Mouse (Mus musculus): ENCODE measurements around the gene Slc35f4. TPM values are rescaled to one million over a fixed set of nuclear protein-coding genes. Genes with fewer than 3 reads are reported as not detected.

Gene Slc35f4
- polyA plus RNA-seq, 1 experiment from 2014 or later, result 1.1 TPM

- 80% methylated on average over 2 of the region's 2 CpGs for WGBS
- no peak overlapping the region for H3K9ac ChIP-seq (ENCODE audit: low read length)
- H3K4me1 ChIP-seq (ENCODE audit: control insufficient read depth, insufficient read depth, low read length), result no peaks in the 10 kb centered on the region
- DNase-seq (ENCODE audit: low spot score) (no peak), ATAC-seq (ENCODE audit: insufficient read depth, low FRiP score, low TSS enrichment) (no peak)
- no peak overlapping the region for H3K4me2 ChIP-seq (ENCODE audit: low read depth)
- H3K9me3 ChIP-seq (ENCODE audit: control insufficient read depth, low read length), result no peaks in the 10 kb centered on the region
- H3K27ac ChIP-seq (ENCODE audit: low read depth, low read length), result no peak overlapping the region
- H3K4me3 ChIP-seq (ENCODE audit: low read depth, low read length), result no peak overlapping the region
- H3K27me3 ChIP-seq (ENCODE audit: control insufficient read depth, insufficient read depth, low read length), result no peaks in the 10 kb centered on the region
- H3K36me3 ChIP-seq (ENCODE audit: control insufficient read depth, insufficient read depth, low read length), result no peaks in the 10 kb centered on the region
These were observed 192.0 kb downstream of the Slc35f4 start for GRCm38 (mm10) chr14:49333841-49334240.

- Histone ChIP-seq H3K9me3 (ENCODE audit: control insufficient read depth, low read length) (no peaks in the 10 kb centered on the region), H3K27ac (ENCODE audit: low read depth, low read length) (no peak overlapping the region), H3K4me1 (ENCODE audit: control insufficient read depth, insufficient read depth, low read length) (no peaks in the 10 kb centered on the region), H3K4me2 (ENCODE audit: low read depth) (no peak overlapping the region), H3K27me3 (ENCODE audit: control insufficient read depth, insufficient read depth, low read length) (no peaks in the 10 kb centered on the region), H3K36me3 (ENCODE audit: control insufficient read depth, insufficient read depth, low read length) (no peaks in the 10 kb centered on the region), H3K9ac (ENCODE audit: low read length) (no peak overlapping the region), H3K4me3 (ENCODE audit: low read depth, low read length) (no peak overlapping the region)
- WGBS, result 27% methylated on average over 5 of the region's 5 CpGs
- no peak for DNase-seq (ENCODE audit: low spot score)
- no peak for ATAC-seq (ENCODE audit: insufficient read depth, low FRiP score, low TSS enrichment)
These were observed 209.4 kb downstream of the Slc35f4 start for GRCm38 (mm10) chr14:49316493-49316894.

GRCm38 (mm10) chr14:49313981-49314380 lies 211.9 kb downstream of the Slc35f4 start:
- Histone ChIP-seq H3K4me3 (ENCODE audit: low read depth, low read length) (no peak overlapping the region), H3K4me1 (ENCODE audit: control insufficient read depth, insufficient read depth, low read length) (no peaks in the 10 kb centered on the region), H3K9me3 (ENCODE audit: control insufficient read depth, low read length) (no peaks in the 10 kb centered on the region), H3K27ac (ENCODE audit: low read depth, low read length) (no peak overlapping the region), H3K36me3 (ENCODE audit: control insufficient read depth, insufficient read depth, low read length) (no peaks in the 10 kb centered on the region), H3K27me3 (ENCODE audit: control insufficient read depth, insufficient read depth, low read length) (no peaks in the 10 kb centered on the region), H3K4me2 (ENCODE audit: low read depth) (no peak overlapping the region), H3K9ac (ENCODE audit: low read length) (no peak overlapping the region)
- DNase-seq (ENCODE audit: low spot score), result no peak
- no peak for ATAC-seq (ENCODE audit: insufficient read depth, low FRiP score, low TSS enrichment)
- 65% methylated on average over 7 of the region's 7 CpGs for WGBS

GRCm38 (mm10) chr14:49313376-49313775 lies 212.5 kb downstream of the Slc35f4 start:
- 67% methylated on average over 8 of the region's 8 CpGs for WGBS
- no peak for ATAC-seq (ENCODE audit: insufficient read depth, low FRiP score, low TSS enrichment)

GRCm38 (mm10) chr14:49311548-49311947 lies 214.3 kb downstream of the Slc35f4 start:
- no peak overlapping the region for H3K9ac ChIP-seq (ENCODE audit: low read length)
- no peaks in the 10 kb centered on the region for H3K27me3 ChIP-seq (ENCODE audit: control insufficient read depth, insufficient read depth, low read length)
- H3K4me1 ChIP-seq (ENCODE audit: control insufficient read depth, insufficient read depth, low read length), result no peaks in the 10 kb centered on the region
- H3K4me3 ChIP-seq (ENCODE audit: low read depth, low read length), result no peak overlapping the region
- ATAC-seq (ENCODE audit: insufficient read depth, low FRiP score, low TSS enrichment), result no peak
- WGBS, result 77% methylated on average over 1 of the region's 1 CpGs
- H3K9me3 ChIP-seq (ENCODE audit: control insufficient read depth, low read length), result no peaks in the 10 kb centered on the region
- no peak overlapping the region for H3K4me2 ChIP-seq (ENCODE audit: low read depth)
- H3K27ac ChIP-seq (ENCODE audit: low read depth, low read length), result no peak overlapping the region
- H3K36me3 ChIP-seq (ENCODE audit: control insufficient read depth, insufficient read depth, low read length), result no peaks in the 10 kb centered on the region
- no peak for DNase-seq (ENCODE audit: low spot score)

More at GRCm38 (mm10) chr14:49313376-49313775, 212.5 kb downstream of the Slc35f4 start:
- Histone ChIP-seq H3K4me1 (ENCODE audit: control insufficient read depth, insufficient read depth, low read length) (no peaks in the 10 kb centered on the region), H3K4me2 (ENCODE audit: low read depth) (no peak overlapping the region), H3K9ac (ENCODE audit: low read length) (no peak overlapping the region), H3K27ac (ENCODE audit: low read depth, low read length) (no peak overlapping the region), H3K36me3 (ENCODE audit: control insufficient read depth, insufficient read depth, low read length) (no peaks in the 10 kb centered on the region), H3K27me3 (ENCODE audit: control insufficient read depth, insufficient read depth, low read length) (no peaks in the 10 kb centered on the region), H3K4me3 (ENCODE audit: low read depth, low read length) (no peak overlapping the region), H3K9me3 (ENCODE audit: control insufficient read depth, low read length) (no peaks in the 10 kb centered on the region)
- DNase-seq (ENCODE audit: low spot score), result no peak

GRCm38 (mm10) chr14:49311091-49311492 lies 214.8 kb downstream of the Slc35f4 start:
- Histone ChIP-seq H3K9ac (ENCODE audit: low read length) (no peak overlapping the region), H3K9me3 (ENCODE audit: control insufficient read depth, low read length) (no peaks in the 10 kb centered on the region), H3K27me3 (ENCODE audit: control insufficient read depth, insufficient read depth, low read length) (no peaks in the 10 kb centered on the region), H3K4me3 (ENCODE audit: low read depth, low read length) (no peak overlapping the region), H3K4me1 (ENCODE audit: control insufficient read depth, insufficient read depth, low read length) (no peaks in the 10 kb centered on the region), H3K36me3 (ENCODE audit: control insufficient read depth, insufficient read depth, low read length) (no peaks in the 10 kb centered on the region), H3K4me2 (ENCODE audit: low read depth) (no peak overlapping the region), H3K27ac (ENCODE audit: low read depth, low read length) (no peak overlapping the region)
- DNase-seq (ENCODE audit: low spot score), result no peak
- no peak for ATAC-seq (ENCODE audit: insufficient read depth, low FRiP score, low TSS enrichment)
- WGBS, result 68% methylated on average over 5 of the region's 5 CpGs

- H3K27ac ChIP-seq (ENCODE audit: low read depth, low read length), result no peak overlapping the region
- H3K9ac ChIP-seq (ENCODE audit: low read length), result no peak overlapping the region
- no peaks in the 10 kb centered on the region for H3K27me3 ChIP-seq (ENCODE audit: control insufficient read depth, insufficient read depth, low read length)
- no peaks in the 10 kb centered on the region for H3K4me1 ChIP-seq (ENCODE audit: control insufficient read depth, insufficient read depth, low read length)
- H3K4me3 ChIP-seq (ENCODE audit: low read depth, low read length), result no peak overlapping the region
- no peaks in the 10 kb centered on the region for H3K36me3 ChIP-seq (ENCODE audit: control insufficient read depth, insufficient read depth, low read length)
- DNase-seq (ENCODE audit: low spot score) (no peak), ATAC-seq (ENCODE audit: insufficient read depth, low FRiP score, low TSS enrichment) (no peak)
- no peaks in the 10 kb centered on the region for H3K9me3 ChIP-seq (ENCODE audit: control insufficient read depth, low read length)
- 83% methylated on average over 2 of the region's 2 CpGs for WGBS
- no peak overlapping the region for H3K4me2 ChIP-seq (ENCODE audit: low read depth)
These were observed 216.2 kb downstream of the Slc35f4 start for GRCm38 (mm10) chr14:49309670-49310069.

GRCm38 (mm10) chr14:49308591-49308990 lies 217.3 kb downstream of the Slc35f4 start:
- H3K4me3 ChIP-seq (ENCODE audit: low read depth, low read length), result no peak overlapping the region
- H3K9ac ChIP-seq (ENCODE audit: low read length), result no peak overlapping the region
- H3K9me3 ChIP-seq (ENCODE audit: control insufficient read depth, low read length), result no peaks in the 10 kb centered on the region
- ATAC-seq (ENCODE audit: insufficient read depth, low FRiP score, low TSS enrichment), result no peak
- H3K4me2 ChIP-seq (ENCODE audit: low read depth), result no peak overlapping the region
- DNase-seq (ENCODE audit: low spot score), result no peak
- H3K27ac ChIP-seq (ENCODE audit: low read depth, low read length), result no peak overlapping the region
- H3K36me3 ChIP-seq (ENCODE audit: control insufficient read depth, insufficient read depth, low read length), result no peaks in the 10 kb centered on the region
- H3K4me1 ChIP-seq (ENCODE audit: control insufficient read depth, insufficient read depth, low read length), result no peaks in the 10 kb centered on the region
- H3K27me3 ChIP-seq (ENCODE audit: control insufficient read depth, insufficient read depth, low read length), result no peaks in the 10 kb centered on the region
- 81% methylated on average over 1 of the region's 1 CpGs for WGBS

GRCm38 (mm10) chr14:49307842-49308241 lies 218.0 kb downstream of the Slc35f4 start:
- Histone ChIP-seq H3K27me3 (ENCODE audit: control insufficient read depth, insufficient read depth, low read length) (no peaks in the 10 kb centered on the region), H3K9ac (ENCODE audit: low read length) (no peak overlapping the region), H3K4me2 (ENCODE audit: low read depth) (no peak overlapping the region), H3K27ac (ENCODE audit: low read depth, low read length) (no peak overlapping the region), H3K36me3 (ENCODE audit: control insufficient read depth, insufficient read depth, low read length) (no peaks in the 10 kb centered on the region), H3K4me1 (ENCODE audit: control insufficient read depth, insufficient read depth, low read length) (no peaks in the 10 kb centered on the region), H3K4me3 (ENCODE audit: low read depth, low read length) (no peak overlapping the region), H3K9me3 (ENCODE audit: control insufficient read depth, low read length) (no peaks in the 10 kb centered on the region)
- 84% methylated on average over 3 of the region's 3 CpGs for WGBS
- ATAC-seq (ENCODE audit: insufficient read depth, low FRiP score, low TSS enrichment) (no peak), DNase-seq (ENCODE audit: low spot score) (no peak)
